Mouse (Mus musculus) thymus, postnatal 0 days (tissue): ENCODE measurements around the gene Cd163l1. TPM values are rescaled to one million over a fixed set of nuclear protein-coding genes. Genes with fewer than 3 reads are reported as not detected.

Experiments
- DNase-seq: peaks from one replicate; pipeline ENCODE4 v3.0.0-alpha.2; 2015; ENCODE audit warnings: low spot score
- polyA plus RNA-seq: library from polyadenylated mRNA; unstranded; fragments of >200 nt; fragmentation: Nextera tagmentation; extraction: Ambion mirVana; gene quantifications from 2 replicates; pipeline ENCODE4 v1.2.1, GENCODE M21; 2015

Cd163l1 gene
- 40.2 and 40.6 TPM in 2 replicates for polyA plus RNA-seq

GRCm38 (mm10) chr7:140217967-140218366 is at the start of gene Cd163l1:
Gene Cd163l1 (plus strand): TSS chr7:140218267.
- no peak for DNase-seq

GRCm38 (mm10) chr7:140169386-140169785 is 48.7 kb upstream of the Cd163l1 start:
- no peak for DNase-seq

- no peak for DNase-seq
These were observed 47.2 kb upstream of the Cd163l1 start for GRCm38 (mm10) chr7:140170863-140171262.

- DNase-seq, result no peak
These were observed 45.1 kb upstream of the Cd163l1 start, which contains the start of gene Olfr523 for GRCm38 (mm10) chr7:140172936-140173335. Gene Olfr523 (plus strand): TSS chr7:140173217.

GRCm38 (mm10) chr7:140179176-140179575 is 38.9 kb upstream of the Cd163l1 start:
- DNase-seq, result no peak

- no peak for DNase-seq
These were observed 37.4 kb upstream of the Cd163l1 start for GRCm38 (mm10) chr7:140180692-140181091.

GRCm38 (mm10) chr7:140184206-140184605 is 33.9 kb upstream of the Cd163l1 start:
- DNase-seq, result no peak

GRCm38 (mm10) chr7:140186646-140187620 is 31.1 kb upstream of the Cd163l1 start:
- DNase-seq, result peak; percentile 79

- no peak for DNase-seq
These were observed 30.2 kb upstream of the Cd163l1 start for GRCm38 (mm10) chr7:140187721-140188390.

GRCm38 (mm10) chr7:140188391-140189328 is 29.4 kb upstream of the Cd163l1 start:
- DNase-seq, result peak; percentile 74

GRCm38 (mm10) chr7:140190435-140190834 is 27.6 kb upstream of the Cd163l1 start:
- no peak for DNase-seq

- no peak for DNase-seq
These were observed 25.6 kb upstream of the Cd163l1 start for GRCm38 (mm10) chr7:140192445-140192844.

- DNase-seq, result peak; percentile 79
These were observed 25.2 kb upstream of the Cd163l1 start for GRCm38 (mm10) chr7:140192851-140193250.

- no peak for DNase-seq
These were observed 24.0 kb upstream of the Cd163l1 start for GRCm38 (mm10) chr7:140194031-140194430.

- no peak for DNase-seq
These were observed 22.1 kb upstream of the Cd163l1 start for GRCm38 (mm10) chr7:140196002-140196401.

- DNase-seq, result no peak
These were observed 17.0 kb upstream of the Cd163l1 start for GRCm38 (mm10) chr7:140201090-140201489.

- DNase-seq, result no peak
These were observed 12.2 kb upstream of the Cd163l1 start, which contains the start of gene Olfr524 for GRCm38 (mm10) chr7:140205864-140206263. Gene Olfr524 (minus strand): TSS chr7:140205964.

GRCm38 (mm10) chr7:140206904-140207303 is 11.2 kb upstream of the Cd163l1 start:
- DNase-seq, result peak; percentile 47

GRCm38 (mm10) chr7:140208153-140208552 is 9.9 kb upstream of the Cd163l1 start:
- DNase-seq, result peak; percentile 66

GRCm38 (mm10) chr7:140208677-140209076 is 9.4 kb upstream of the Cd163l1 start:
- peak; percentile 72 for DNase-seq

GRCm38 (mm10) chr7:140213841-140214240 is 4.2 kb upstream of the Cd163l1 start:
- peak; percentile 87 for DNase-seq
